Mouse (Mus musculus): Measurements from ENCODE around the gene Eda.

- TF ChIP-seq CTCF (conservative IDR thresholded peaks at IDR 0.05 in 1 of 2, IDR thresholded peaks at IDR 0.05 in 1 of 2; ENCODE audit: low read depth in 2 of 2, low read length in 2 of 2) (no peak), RCOR1 (conservative IDR thresholded peaks at IDR 0.05; ENCODE audit: low read depth, low read length) (no peak), KAT2A (IDR thresholded peaks at IDR 0.05; ENCODE audit: insufficient replicate concordance, low read length) (no peak), POLR2A (IDR thresholded peaks at IDR 0.05; ENCODE audit: low read depth, low read length) (no peak), ETS1 (conservative IDR thresholded peaks at IDR 0.05; ENCODE audit: low read depth, low read length) (no peak), USF2 (conservative IDR thresholded peaks at IDR 0.05; ENCODE audit: low read depth, low read length) (no peak)
Observed at GRCm38 (mm10) chrX:100409245-100409644, 433.8 kb downstream of the Eda start.

All from CH12.LX (cell line).